Mouse (Mus musculus): ENCODE data around the gene Emx2. TPM values are rescaled to one million over a fixed set of nuclear protein-coding genes. Genes with fewer than 3 reads are reported as not detected.

Gene Emx2
- polyA plus RNA-seq, 1 experiment from 2014 or later: 20.6 TPM

DNA sequence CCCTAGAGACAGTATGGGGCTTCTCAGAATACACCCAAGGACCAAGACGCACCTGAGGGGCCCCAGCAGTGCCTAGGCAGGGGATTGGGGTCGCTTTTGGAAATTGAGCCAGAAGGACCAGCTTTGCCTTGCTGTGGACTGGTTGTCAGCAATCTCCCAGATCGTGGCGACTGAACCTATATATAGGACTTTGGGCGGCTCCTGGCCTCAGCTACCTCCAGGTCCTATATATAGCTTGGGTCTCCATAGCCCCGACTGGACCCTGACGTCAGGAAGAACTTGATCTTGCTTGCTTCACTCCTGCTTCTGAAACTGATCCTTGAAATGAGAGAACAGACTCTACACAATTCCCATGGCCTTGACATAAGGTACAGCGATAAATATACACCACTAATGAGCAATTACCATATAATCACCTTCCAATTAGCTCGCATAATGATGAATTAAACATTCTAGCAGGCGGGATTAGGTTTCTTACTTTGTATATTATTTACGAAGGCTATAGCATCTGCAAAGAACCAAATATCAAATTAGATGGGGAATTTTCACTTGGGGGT, 12.0 kb downstream of the Emx2 start:
- H3K4me3 ChIP-seq: no peak overlapping the region
- peak; percentile 31; the same call in 1 of the 2 replicates for ATAC-seq (ENCODE audit: insufficient number of reproducible peaks, insufficient read depth, low FRiP score, low TSS enrichment)
- H3K27ac ChIP-seq: no peak overlapping the region
- 11% methylated on average over 11 of the region's 11 CpGs for WGBS
- H3K36me3 ChIP-seq: no peaks in the 10 kb centered on the region
- H3K4me1 ChIP-seq: peaks cover 28% of the 10 kb centered on the region
- no peak overlapping the region for H3K9ac ChIP-seq
- H3K27me3 ChIP-seq: peaks cover 76% of the 10 kb centered on the region
- no peak overlapping the region for H3K4me2 ChIP-seq (replicated peaks)
- H3K9me3 ChIP-seq: no peaks in the 10 kb centered on the region

DNA sequence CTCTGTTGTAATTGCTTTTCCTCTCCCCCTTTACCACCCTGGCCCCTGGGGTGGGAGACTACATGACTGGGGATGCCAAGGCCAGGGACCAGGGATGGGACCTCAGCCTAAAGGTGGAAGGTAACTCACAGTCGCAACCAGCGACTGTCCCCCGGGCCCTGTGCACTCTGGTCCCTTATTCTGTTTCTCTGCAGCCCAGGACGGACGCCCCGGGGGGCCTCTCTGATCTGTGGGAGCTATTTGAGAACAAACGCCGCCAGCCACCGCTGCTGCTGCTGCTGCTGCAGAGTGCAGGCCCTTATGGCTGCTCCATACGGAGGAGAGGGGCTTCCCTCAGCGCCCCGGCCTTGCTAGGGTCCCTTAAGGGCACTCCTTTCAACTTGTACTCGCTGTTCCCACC, 12.7 kb downstream of the Emx2 start:
- Histone ChIP-seq H3K4me2 (replicated peaks) (peak overlapping the region; percentile 34), H3K9ac (no peak overlapping the region), H3K36me3 (no peaks in the 10 kb centered on the region), H3K4me1 (peaks cover 28% of the 10 kb centered on the region), H3K27me3 (peaks cover 72% of the 10 kb centered on the region), H3K4me3 (peak overlapping the region; percentile 4), H3K9me3 (no peaks in the 10 kb centered on the region), H3K27ac (no peak overlapping the region)
- WGBS: 2% methylated on average over 13 of the region's 13 CpGs
- no peak for ATAC-seq (ENCODE audit: insufficient number of reproducible peaks, insufficient read depth, low FRiP score, low TSS enrichment)

DNA sequence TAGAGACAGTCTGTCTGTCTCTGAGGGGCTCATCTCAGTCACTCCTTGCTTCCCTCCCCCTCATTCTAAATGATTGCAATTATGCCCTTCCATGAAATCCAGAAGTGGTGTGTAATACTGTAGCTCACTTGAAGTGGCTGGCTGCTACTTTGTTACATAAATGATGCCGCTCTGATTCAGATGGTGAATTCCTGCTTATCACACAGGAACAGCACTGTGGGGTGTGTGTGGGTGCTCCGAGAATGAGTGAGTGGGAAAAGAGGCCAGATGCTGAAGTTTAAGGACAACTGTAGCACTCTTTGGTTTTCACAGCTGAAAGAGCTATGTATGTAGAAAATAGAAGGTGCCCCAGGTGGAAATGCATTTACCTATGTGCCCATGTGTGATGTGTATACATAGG, 14.7 kb downstream of the Emx2 start:
- 87% methylated on average over 2 of the region's 2 CpGs for WGBS
- ATAC-seq (ENCODE audit: insufficient number of reproducible peaks, insufficient read depth, low FRiP score, low TSS enrichment): no peak
- peaks cover 56% of the 10 kb centered on the region for H3K27me3 ChIP-seq

DNA sequence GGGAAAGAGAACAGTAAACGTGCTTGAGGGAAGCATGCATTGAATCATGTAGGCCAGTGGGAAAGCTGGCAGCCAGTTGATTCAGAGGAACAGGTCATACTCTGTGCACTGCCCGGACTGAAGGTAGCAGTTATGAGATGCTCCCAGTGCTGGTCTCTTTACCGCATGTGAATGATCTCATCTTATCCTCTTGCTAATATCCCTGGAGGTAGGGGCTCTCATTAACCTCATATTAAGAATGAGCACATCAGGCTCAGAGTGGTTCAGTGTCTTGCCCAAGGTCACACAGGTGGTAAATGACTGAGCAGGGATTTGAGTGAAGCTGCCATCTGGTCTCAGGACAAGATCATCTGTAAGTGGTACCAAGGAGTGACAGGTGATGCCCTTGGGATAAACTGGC, 21.7 kb downstream of the Emx2 start:
- Histone ChIP-seq H3K9ac (no peak overlapping the region), H3K4me2 (replicated peaks) (no peak overlapping the region), H3K4me1 (no peaks in the 10 kb centered on the region), H3K36me3 (no peaks in the 10 kb centered on the region), H3K27me3 (0 out of 2 replicates have a peak, but pooled peaks cover 5% of the 10 kb centered on the region), H3K4me3 (no peak overlapping the region), H3K9me3 (no peaks in the 10 kb centered on the region), H3K27ac (no peak overlapping the region)
- 79% methylated on average over 3 of the region's 3 CpGs for WGBS
- ATAC-seq (ENCODE audit: insufficient number of reproducible peaks, insufficient read depth, low FRiP score, low TSS enrichment): no peak

More for the DNA sequence above, 14.7 kb downstream of the Emx2 start:
- H3K9me3 ChIP-seq: no peaks in the 10 kb centered on the region
- H3K36me3 ChIP-seq: no peaks in the 10 kb centered on the region
- H3K4me2 ChIP-seq (replicated peaks): no peak overlapping the region
- no peak overlapping the region for H3K4me3 ChIP-seq
- H3K27ac ChIP-seq: no peak overlapping the region
- H3K4me1 ChIP-seq: peaks cover 22% of the 10 kb centered on the region
- no peak overlapping the region for H3K9ac ChIP-seq

DNA sequence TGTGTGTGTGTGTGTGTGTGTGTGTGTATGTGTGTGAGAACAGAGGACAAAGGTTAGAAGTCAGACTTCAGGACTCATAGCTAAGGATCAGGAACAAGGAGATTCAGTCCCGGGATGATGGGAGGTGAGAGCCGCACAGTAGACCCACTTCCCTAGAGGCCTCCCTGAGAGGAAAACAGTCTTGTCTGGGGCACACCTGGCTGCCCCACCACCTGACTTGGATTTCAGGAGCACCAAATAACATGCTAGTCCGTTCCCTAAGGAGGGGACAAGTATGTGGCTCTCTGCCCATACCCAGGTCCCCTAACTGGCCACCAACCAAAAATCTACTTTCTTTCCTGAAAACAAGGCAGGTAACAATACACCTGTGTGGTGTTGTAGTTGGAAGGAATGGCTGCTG, 22.4 kb downstream of the Emx2 start:
- 71% methylated on average over 3 of the region's 3 CpGs for WGBS
- no peak overlapping the region for H3K9ac ChIP-seq
- no peaks in the 10 kb centered on the region for H3K36me3 ChIP-seq
- H3K27me3 ChIP-seq: 0 out of 2 replicates have a peak, but pooled peaks cover 5% of the 10 kb centered on the region
- H3K4me1 ChIP-seq: no peaks in the 10 kb centered on the region
- H3K27ac ChIP-seq: no peak overlapping the region
- ATAC-seq (ENCODE audit: insufficient number of reproducible peaks, insufficient read depth, low FRiP score, low TSS enrichment): no peak
- no peaks in the 10 kb centered on the region for H3K9me3 ChIP-seq
- H3K4me2 ChIP-seq (replicated peaks): no peak overlapping the region
- H3K4me3 ChIP-seq: no peak overlapping the region

DNA sequence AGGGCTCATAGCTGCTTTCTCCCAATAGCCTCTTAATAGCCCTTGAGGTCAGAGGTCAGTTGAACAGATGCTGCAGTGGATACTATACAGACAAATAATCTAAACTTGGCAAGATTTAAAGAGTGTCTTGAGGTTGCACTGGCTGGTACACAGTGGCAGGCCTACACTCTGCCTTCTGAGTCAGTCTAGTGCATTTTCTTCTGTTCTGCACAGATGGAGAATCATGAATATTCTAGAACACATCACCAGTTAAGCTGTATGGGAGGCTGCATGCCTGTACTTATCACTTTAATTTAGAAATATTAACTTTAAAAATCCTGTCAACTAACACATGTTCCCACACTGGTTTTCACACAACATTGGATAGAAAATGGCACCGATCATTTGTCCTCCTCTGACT, 34.1 kb downstream of the Emx2 start:
- Histone ChIP-seq H3K4me2 (replicated peaks) (no peak overlapping the region), H3K27me3 (no peaks in the 10 kb centered on the region), H3K27ac (no peak overlapping the region), H3K36me3 (no peaks in the 10 kb centered on the region), H3K4me3 (no peak overlapping the region), H3K9ac (no peak overlapping the region), H3K4me1 (peaks cover 7% of the 10 kb centered on the region; the same call in 1 of the 2 replicates), H3K9me3 (no peaks in the 10 kb centered on the region)
- 95% methylated on average over 1 of the region's 1 CpGs for WGBS
- ATAC-seq (ENCODE audit: insufficient number of reproducible peaks, insufficient read depth, low FRiP score, low TSS enrichment): no peak

DNA sequence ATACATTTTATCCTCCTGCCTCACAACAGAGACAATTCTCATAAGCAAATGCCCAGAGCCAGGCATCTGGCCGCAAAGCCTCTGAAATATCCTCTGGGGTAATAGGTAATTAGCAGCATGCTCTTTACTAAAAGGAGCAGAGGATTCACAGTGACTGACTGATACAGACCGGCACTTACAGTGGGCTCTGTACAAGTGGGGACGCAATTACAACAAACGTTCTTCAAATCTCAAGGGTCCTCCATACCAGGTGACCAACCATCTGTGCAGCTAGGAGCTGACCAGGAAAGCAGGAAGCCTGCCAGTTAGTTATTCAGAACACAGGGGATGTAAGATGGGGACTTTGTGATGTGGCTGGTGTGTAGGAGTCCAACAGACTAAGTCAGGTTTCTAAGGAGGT, 38.7 kb downstream of the Emx2 start:
- Histone ChIP-seq H3K4me1 (peaks cover 4% of the 10 kb centered on the region; the same call in 1 of the 2 replicates), H3K27me3 (no peaks in the 10 kb centered on the region), H3K9me3 (no peaks in the 10 kb centered on the region), H3K27ac (0 out of 2 replicates have a peak overlapping the region, but pooled peaks have one; percentile 0), H3K4me2 (replicated peaks) (no peak overlapping the region), H3K9ac (no peak overlapping the region), H3K36me3 (no peaks in the 10 kb centered on the region), H3K4me3 (no peak overlapping the region)
- no peak for ATAC-seq (ENCODE audit: insufficient number of reproducible peaks, insufficient read depth, low FRiP score, low TSS enrichment)
- 39% methylated on average over 4 of the region's 4 CpGs for WGBS

DNA sequence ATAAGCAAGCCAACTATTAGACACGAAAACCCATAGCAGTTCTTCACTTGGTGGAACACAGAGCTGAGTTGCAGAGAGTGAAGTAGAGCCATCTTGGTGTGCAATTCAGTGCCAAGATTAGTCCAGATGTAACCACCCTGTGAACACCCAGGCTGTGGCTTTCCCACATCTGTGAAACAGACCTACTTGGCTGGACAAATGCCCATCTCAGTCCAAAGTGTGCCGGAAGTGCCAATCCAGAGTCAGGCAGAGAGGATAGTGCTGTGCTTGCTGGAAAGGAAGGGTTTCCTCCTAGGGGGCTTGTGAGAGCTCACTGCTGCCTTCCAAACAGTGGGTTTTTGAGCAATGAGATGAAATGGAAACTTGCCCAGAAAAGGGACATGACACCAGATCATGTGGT, 50.7 kb downstream of the Emx2 start:
- no peak overlapping the region for H3K9ac ChIP-seq
- H3K27me3 ChIP-seq: no peaks in the 10 kb centered on the region
- 81% methylated on average over 2 of the region's 2 CpGs for WGBS
- no peaks in the 10 kb centered on the region for H3K9me3 ChIP-seq
- no peak overlapping the region for H3K27ac ChIP-seq
- H3K36me3 ChIP-seq: no peaks in the 10 kb centered on the region
- no peak for ATAC-seq (ENCODE audit: insufficient number of reproducible peaks, insufficient read depth, low FRiP score, low TSS enrichment)
- no peak overlapping the region for H3K4me3 ChIP-seq
- H3K4me1 ChIP-seq: no peaks in the 10 kb centered on the region
- H3K4me2 ChIP-seq (replicated peaks): no peak overlapping the region

DNA sequence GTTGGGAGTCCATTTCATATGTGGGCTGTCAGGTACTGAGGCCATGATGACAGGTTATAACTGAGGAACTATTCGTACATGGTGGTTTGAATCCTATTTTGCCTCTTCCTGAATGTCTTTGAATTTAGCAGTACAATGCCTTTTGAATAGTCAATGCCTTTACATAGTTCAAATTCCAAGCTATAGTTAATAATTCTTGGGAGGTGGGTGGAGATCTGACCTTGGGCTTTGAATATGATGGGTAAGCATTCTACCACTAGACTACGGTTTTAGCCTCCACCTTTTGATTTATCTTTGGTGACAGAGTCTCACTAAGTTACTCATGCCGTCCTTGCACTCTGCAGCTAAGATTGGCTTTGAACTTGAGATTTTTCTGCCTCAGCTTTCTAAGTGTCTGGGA, 55.0 kb downstream of the Emx2 start:
- Histone ChIP-seq H3K27me3 (no peaks in the 10 kb centered on the region), H3K9ac (no peak overlapping the region), H3K4me3 (no peak overlapping the region), H3K4me1 (no peaks in the 10 kb centered on the region), H3K36me3 (no peaks in the 10 kb centered on the region), H3K4me2 (replicated peaks) (no peak overlapping the region), H3K9me3 (no peaks in the 10 kb centered on the region), H3K27ac (no peak overlapping the region)
- 74% methylated on average over 3 of the region's 3 CpGs for WGBS
- ATAC-seq (ENCODE audit: insufficient number of reproducible peaks, insufficient read depth, low FRiP score, low TSS enrichment): no peak

Other genes starting within 250 kb of the Emx2 start
- not detected in 2 replicates for gene Kcnk18, start 239.2 kb upstream of the Emx2 start, polyA plus RNA-seq (2016; fragmentation: Nextera tagmentation; extraction: Ambion mirVana)
- gene Slc18a2, start 197.5 kb upstream of the Emx2 start, polyA plus RNA-seq (2016; fragmentation: Nextera tagmentation; extraction: Ambion mirVana): 8.1 and 10.4 TPM in 2 replicates
- gene Rps12-ps3, start 136.1 kb upstream of the Emx2 start, polyA plus RNA-seq (2016; fragmentation: Nextera tagmentation; extraction: Ambion mirVana): 5.6 and 24.4 TPM in 2 replicates
- 17.0 and 18.8 TPM in 2 replicates for gene Pdzd8, start 112.6 kb upstream of the Emx2 start, polyA plus RNA-seq (2016; fragmentation: Nextera tagmentation; extraction: Ambion mirVana)